Mouse (Mus musculus): ENCODE measurements at regions not wholly inside any gene's neighbourhood (a gene's known extent, or its start where the extent isn't known, plus 50 kb on each side); places are given as distances from the start of the nearest gene placed in this dataset.

- Histone ChIP-seq H3K27me3 (ENCODE audit: insufficient read depth, low read length) (no peaks in the 10 kb centered on the region), H3K9me3 (ENCODE audit: low read length) (no peaks in the 10 kb centered on the region), H3K4me2 (ENCODE audit: low read depth, low read length, poor library complexity, severe bottlenecking) (no peak overlapping the region), H3K4me3 (ENCODE audit: low read depth, low read length) (no peak overlapping the region), H3K9ac (replicated peaks; ENCODE audit: low read length, poor library complexity, severe bottlenecking) (0 out of 2 replicates have a peak overlapping the region, but pooled peaks have one; percentile 8), H3K4me1 (ENCODE audit: insufficient read depth, low read length) (peaks cover 3% of the 10 kb centered on the region; the same call in 1 of the 2 replicates), H3K36me3 (ENCODE audit: insufficient read depth, low read length) (no peaks in the 10 kb centered on the region), H3K27ac (ENCODE audit: low read depth, low read length) (peak overlapping the region; percentile 51; the same call in 1 of the 2 replicates)
- no peak for TF ChIP-seq CTCF (IDR thresholded peaks at IDR 0.05)
- DNase-seq (ENCODE audit: low spot score) (peak; percentile 71), ATAC-seq (ENCODE audit: low FRiP score) (peak; percentile 91)
- WGBS: 9% methylated on average over 3 of the region's 3 CpGs
These were observed 55.5 kb upstream of the Kcne4 start for GRCm38 (mm10) chr1:78761061-78761515.

Measured in midbrain, postnatal 0 days (tissue).